Mouse (Mus musculus) liver, adult 2 months (tissue): ENCODE results near the gene Elf4.

Experiments
- CTCF ChIP-seq: fragments of 200-500 bp; IDR thresholded peaks from 2 replicates; pipeline ENCODE4 v1.5.1; 2011; ENCODE audit warnings: low read depth, low read length, control low read depth
- POLR2A ChIP-seq: fragments of 200-500 bp; IDR thresholded peaks from 2 replicates; pipeline ENCODE4 v1.6.1; 2011; ENCODE audit warnings: low read length, control low read depth; ENCODE audit not compliant: insufficient read depth; ENCODE audit errors: extremely low read depth

- no peak for TF ChIP-seq POLR2A
- no peak for TF ChIP-seq CTCF
These were observed 18.2 kb upstream of the Elf4 start for GRCm38 (mm10) chrX:48481095-48481494.
